ENCODE assay signal across 23 mouse cellular contexts in genomic region chr2:17123626-17124025, GRCm38 (mm10).
"Had no signal": no experiment of that assay in that cellular context is flagged by ENCODE, and none has a peak within 500 bp of the region (broad histone marks: within the 10 kb centered on the region; RNA-seq: fewer than 3 reads in every experiment).

No protein-coding gene starts in this region.

- H3K4me2 ChIP-seq: heart, embryonic 11.5 days; heart, embryonic 13.5 days; heart, embryonic 15.5 days; hindbrain, embryonic 13.5 days; hindbrain, embryonic 15.5 days; limb, embryonic 13.5 days; limb, embryonic 15.5 days; liver, embryonic 12.5 days had no signal

- H3K27ac ChIP-seq: heart, adult 2 months; heart, embryonic 13.5 days; heart, embryonic 15.5 days; hindbrain, embryonic 13.5 days; hindbrain, embryonic 15.5 days; hindbrain, postnatal 0 days; limb, embryonic 13.5 days; limb, embryonic 15.5 days; liver, embryonic 12.5 days; liver, embryonic 14.5 days had no signal

- H3K36me3 ChIP-seq: heart, embryonic 13.5 days; heart, embryonic 15.5 days; hindbrain, embryonic 13.5 days; hindbrain, embryonic 15.5 days; limb, embryonic 13.5 days; limb, embryonic 15.5 days; liver, embryonic 12.5 days had no signal

- H3K4me1 ChIP-seq: heart, embryonic 13.5 days; heart, embryonic 15.5 days; hindbrain, embryonic 13.5 days; hindbrain, embryonic 15.5 days; limb, embryonic 13.5 days; limb, embryonic 15.5 days; liver, embryonic 12.5 days had no signal

- H3K9ac ChIP-seq: heart, embryonic 13.5 days; heart, embryonic 15.5 days; hindbrain, embryonic 13.5 days; hindbrain, embryonic 15.5 days; limb, embryonic 13.5 days; limb, embryonic 15.5 days; liver, embryonic 12.5 days; liver, embryonic 14.5 days had no signal

- H3K4me3 ChIP-seq: heart, adult 2 months; heart, embryonic 13.5 days; heart, embryonic 15.5 days; hindbrain, embryonic 13.5 days; hindbrain, embryonic 15.5 days; limb, embryonic 13.5 days; limb, embryonic 15.5 days; liver, embryonic 12.5 days had no signal

- H3K9me3 ChIP-seq: heart, embryonic 13.5 days; heart, embryonic 15.5 days; hindbrain, embryonic 13.5 days; hindbrain, embryonic 15.5 days; limb, embryonic 13.5 days; limb, embryonic 15.5 days; liver, embryonic 12.5 days had no signal

- DNase-seq: gastrocnemius, postnatal 14 days; gastrocnemius, postnatal 36 days; heart, adult 11 months; heart, adult 2 months; heart, postnatal 14 days; heart, postnatal 36 days; kidney, adult 11 months; kidney, adult 8-10 months; kidney, postnatal 14 days; layer of hippocampus, adult 9-11 months; layer of hippocampus, postnatal 36 days; left cerebral cortex, postnatal 4 days had no signal

- H3K27me3 ChIP-seq: heart, embryonic 13.5 days; heart, embryonic 15.5 days; hindbrain, embryonic 13.5 days; hindbrain, embryonic 15.5 days; limb, embryonic 13.5 days; limb, embryonic 15.5 days; liver, embryonic 12.5 days had no signal

- ATAC-seq: hindbrain, postnatal 0 days; intestine, embryonic 16.5 days; liver, embryonic 12.5 days had no signal
